Mouse (Mus musculus): Measurements from ENCODE around the gene Mageb1. TPM values are rescaled to one million over a fixed set of nuclear protein-coding genes. Genes with fewer than 3 reads are reported as not detected.
"Not testable (repeated sequence)": the region's sequence is repeated elsewhere in the genome, so short reads cannot be mapped to it uniquely, and the experiment has no call there.

Mageb1 gene
- not detected for polyA plus RNA-seq (2017; shearing (Covaris generic))

GRCm38 (mm10) chrX:92016233-92016632 is at the start of gene Mageb1:
Gene Mageb1 (minus strand): TSS chrX:92016333.
- ATAC-seq = not testable (repeated sequence)

Other genes with a start within 250 kb of the Mageb1 start
- not detected for gene Mageb5, start 233.3 kb downstream of the Mageb1 start, polyA plus RNA-seq (2017; shearing (Covaris generic))